Mouse (Mus musculus): ENCODE data around the gene Tifab.
A peak's percentile ranks its signal among the peaks of the same experiment; 100 is the strongest.

The Tifab gene

GRCm38 (mm10) chr13:56139167-56139751 is 39.4 kb downstream of the Tifab start:
- DNase-seq (ENCODE audit: low spot score in 2 of 2): no peak

- no peak for DNase-seq (ENCODE audit: low spot score in 2 of 2)
These were observed 42.5 kb downstream of the Tifab start, which contains the start of gene H2afy for GRCm38 (mm10) chr13:56136200-56136599. H2afy (minus strand) TSS chr13:56136361.

- DNase-seq (ENCODE audit: low spot score in 2 of 2): peak; percentile 83 to 84
These were observed 43.2 kb downstream of the Tifab start for GRCm38 (mm10) chr13:56135231-56136052.

GRCm38 (mm10) chr13:56134631-56135181 is 44.0 kb downstream of the Tifab start:
- DNase-seq (ENCODE audit: low spot score in 2 of 2): no peak

GRCm38 (mm10) chr13:56134031-56134430 is 44.7 kb downstream of the Tifab start:
- no peak for DNase-seq (ENCODE audit: low spot score in 2 of 2)

GRCm38 (mm10) chr13:56132941-56133340 is 45.7 kb downstream of the Tifab start:
- no peak for DNase-seq (ENCODE audit: low spot score in 2 of 2)

GRCm38 (mm10) chr13:56132326-56132936 is 46.3 kb downstream of the Tifab start:
- DNase-seq (ENCODE audit: low spot score in 2 of 2): no peak

- DNase-seq (ENCODE audit: low spot score in 2 of 2): no peak
These were observed 48.1 kb downstream of the Tifab start for GRCm38 (mm10) chr13:56130544-56130943.

GRCm38 (mm10) chr13:56129578-56129977 is 49.1 kb downstream of the Tifab start:
- DNase-seq (ENCODE audit: low spot score in 2 of 2): no peak

- no peak for DNase-seq (ENCODE audit: low spot score in 2 of 2)
These were observed 49.7 kb downstream of the Tifab start for GRCm38 (mm10) chr13:56129014-56129413.

- no peak for DNase-seq (ENCODE audit: low spot score in 2 of 2)
These were observed 53.1 kb downstream of the Tifab start for GRCm38 (mm10) chr13:56125632-56126031.

Data from right cerebral cortex, postnatal 36 days (tissue).